Mouse (Mus musculus) layer of hippocampus, adult 9-10 months (tissue): ENCODE measurements around the gene Alg1.
A peak's percentile ranks its signal among the peaks of the same experiment; 100 is the strongest.
"Not testable (repeated sequence)": the region's sequence is repeated elsewhere in the genome, so short reads cannot be mapped to it uniquely, and the experiment has no call there.

Experiments
- DNase-seq: peaks from one replicate; pipeline ENCODE4 v3.0.0; 2022; ENCODE audit warnings: low spot score

Alg1 gene

GRCm38 (mm10) chr16:5233418-5234313 is at the start of gene Alg1:
Gene Alg1, plus strand, starts transcription at chr16:5233621.
- DNase-seq = peak; percentile 72

GRCm38 (mm10) chr16:5184101-5184500 is 49.3 kb upstream of the Alg1 start:
- no peak for DNase-seq

DNA sequence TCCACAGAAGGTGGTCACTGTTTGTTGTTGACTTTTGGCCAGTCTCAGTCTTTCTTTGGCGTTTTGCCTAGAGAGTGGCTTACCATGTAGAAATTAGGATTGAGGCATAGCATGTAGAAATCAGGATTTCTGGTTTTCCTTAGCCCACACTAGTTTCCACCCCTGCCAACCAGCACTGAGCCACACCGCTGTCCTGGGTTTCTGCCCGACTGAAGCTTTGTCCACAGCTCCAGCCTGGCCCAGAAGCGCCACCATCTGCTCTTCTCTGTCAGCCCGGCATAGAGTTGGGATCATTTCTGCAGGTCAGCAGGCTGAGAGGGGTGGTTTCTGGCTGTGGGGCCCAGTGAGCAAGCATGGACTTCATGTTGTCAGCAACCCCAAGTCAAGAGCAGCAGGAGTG is 48.5 kb upstream of the Alg1 start:
- no peak for DNase-seq

- no peak for DNase-seq
Observed at GRCm38 (mm10) chr16:5185691-5186090, 47.7 kb upstream of the Alg1 start.

GRCm38 (mm10) chr16:5186234-5186633 is 47.2 kb upstream of the Alg1 start:
- no peak for DNase-seq

DNA sequence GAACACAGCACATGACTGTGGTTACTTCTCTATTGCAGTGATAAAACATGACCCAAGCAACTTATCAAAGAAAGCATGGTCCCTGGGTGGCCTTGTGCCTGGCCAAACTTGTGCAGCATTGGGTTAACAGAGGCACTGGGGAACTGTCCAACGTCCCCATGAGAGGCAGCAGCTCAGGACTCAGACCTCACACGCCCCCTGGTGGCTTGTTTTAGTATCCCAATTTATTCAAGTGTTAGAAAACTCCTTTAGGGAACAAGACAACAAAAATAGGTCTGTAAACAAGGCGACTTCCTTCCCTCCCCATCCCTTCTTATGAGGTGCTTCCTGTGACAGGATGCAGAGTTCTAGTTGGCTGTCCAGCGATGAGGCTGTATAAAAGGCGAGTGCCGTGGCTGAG is 38.3 kb upstream of the Alg1 start:
- DNase-seq = no peak

DNA sequence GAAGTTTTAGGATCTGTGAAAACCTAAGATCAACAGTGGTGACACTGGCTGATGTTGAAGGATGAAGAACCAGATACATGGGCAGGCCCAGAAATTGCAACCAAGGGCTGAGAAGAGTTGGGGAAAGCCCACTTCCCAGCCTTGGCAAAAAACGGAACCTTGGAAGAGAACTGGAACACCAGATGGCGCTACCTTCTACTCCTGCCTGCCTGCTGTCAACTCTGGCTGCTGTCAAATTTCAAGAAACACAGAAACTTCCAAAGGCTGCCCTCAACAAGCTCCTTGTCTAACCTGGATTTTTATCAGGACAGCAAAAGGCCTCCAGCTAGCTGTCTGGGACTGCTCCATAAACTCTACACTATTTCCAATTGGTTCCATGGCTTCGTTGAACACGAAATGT is 30.7 kb upstream of the Alg1 start:
- DNase-seq = peak; percentile 50

GRCm38 (mm10) chr16:5203200-5203599 is 30.2 kb upstream of the Alg1 start:
- no peak for DNase-seq

- DNase-seq = peak; percentile 67
Observed at GRCm38 (mm10) chr16:5203668-5204433, 29.6 kb upstream of the Alg1 start, which contains the start of gene Nagpa. Gene Nagpa, minus strand, starts transcription at chr16:5204012.

DNA sequence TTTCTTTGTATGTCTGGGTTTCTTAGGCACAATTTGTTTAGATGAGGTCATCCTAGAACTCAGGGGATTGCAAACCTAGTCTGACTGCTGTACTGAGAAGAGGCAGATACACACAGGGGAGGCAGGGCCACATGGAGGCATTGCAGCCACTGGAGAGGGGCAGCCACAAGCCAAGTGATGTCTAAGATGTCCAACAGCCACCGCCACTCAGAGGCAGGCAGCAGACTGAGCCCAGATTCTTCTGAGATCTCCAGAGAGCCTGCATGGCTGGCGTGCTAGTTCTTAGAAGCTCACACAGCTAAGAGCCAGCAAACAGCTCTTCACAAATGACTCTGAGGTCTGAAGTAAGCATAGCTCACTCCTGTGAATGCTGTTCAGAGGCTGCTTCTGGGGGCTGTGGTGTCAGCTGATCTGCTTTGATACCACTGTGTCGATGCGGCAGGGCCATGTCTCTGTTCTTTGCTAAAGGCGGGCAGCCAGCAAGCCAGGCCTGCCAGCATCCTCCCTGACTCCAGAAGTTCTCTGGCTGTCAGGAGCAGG is 27.9 kb upstream of the Alg1 start:
- no peak for DNase-seq

DNA sequence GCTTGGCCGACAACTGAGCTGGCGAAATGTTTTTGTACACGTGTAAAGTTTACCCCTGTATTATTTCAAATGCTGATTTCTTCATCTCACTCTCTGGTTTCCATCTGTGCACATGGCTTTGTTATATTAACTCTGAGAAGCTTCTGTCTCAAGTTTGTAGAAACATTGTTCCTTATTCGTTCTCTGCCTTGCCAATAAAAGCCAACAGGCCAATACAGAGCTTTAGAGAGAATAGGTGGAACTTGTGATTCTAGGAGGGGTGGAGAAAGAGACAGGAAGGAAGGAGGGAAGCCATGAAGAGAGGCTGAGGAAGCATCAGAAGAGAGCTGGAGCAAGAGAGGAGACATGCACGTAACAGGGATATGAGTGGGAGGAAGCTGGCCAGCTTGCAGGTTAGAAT is 27.4 kb upstream of the Alg1 start:
- peak; percentile 38 for DNase-seq

DNA sequence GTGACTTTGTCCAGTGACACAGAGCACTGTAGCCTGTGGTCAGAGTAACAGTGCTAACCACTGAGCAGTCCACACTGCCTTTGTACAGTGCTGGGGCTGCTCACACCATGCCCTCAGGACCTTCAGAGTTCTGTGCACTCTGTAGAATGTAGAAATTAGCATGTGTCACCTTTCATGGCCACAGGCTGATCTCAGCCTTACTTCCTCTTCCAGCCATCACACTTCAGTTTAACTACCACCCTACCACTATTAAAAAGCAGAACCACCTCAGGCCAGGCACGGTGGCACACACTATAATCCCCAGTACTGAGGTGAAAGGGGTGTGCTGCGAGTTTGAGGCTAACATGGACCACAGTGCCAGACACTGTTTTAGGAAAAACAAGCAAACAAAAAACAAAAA is 23.1 kb upstream of the Alg1 start:
- no peak for DNase-seq

- DNase-seq = no peak
Observed at GRCm38 (mm10) chr16:5212150-5212549, 21.3 kb upstream of the Alg1 start.

GRCm38 (mm10) chr16:5214126-5214525 is 19.3 kb upstream of the Alg1 start:
- DNase-seq = no peak

DNA sequence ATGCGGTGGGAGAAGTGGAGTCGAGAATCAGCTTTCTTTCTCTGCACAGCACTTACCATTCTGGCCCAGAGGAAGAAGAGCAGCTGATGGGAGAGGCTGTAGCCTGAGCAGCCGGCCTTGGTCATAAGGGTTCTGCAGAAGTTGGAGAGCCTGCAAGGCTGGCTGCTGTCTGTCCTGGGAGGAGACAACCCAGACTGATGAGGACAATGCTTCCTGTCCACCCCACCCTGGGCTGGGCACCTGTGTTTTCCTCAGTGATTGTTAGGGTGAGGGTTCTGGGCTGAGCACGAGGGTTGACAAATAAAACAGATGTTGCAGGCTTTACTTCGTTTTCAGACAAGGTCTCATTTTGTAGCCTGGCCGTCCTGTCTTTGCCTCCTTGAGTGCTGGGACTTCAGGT is 16.7 kb upstream of the Alg1 start:
- no peak for DNase-seq

GRCm38 (mm10) chr16:5217341-5218133 is 15.9 kb upstream of the Alg1 start:
- no peak for DNase-seq

GRCm38 (mm10) chr16:5221403-5221802 is 12.0 kb upstream of the Alg1 start:
- DNase-seq = no peak

GRCm38 (mm10) chr16:5222140-5222539 is 11.3 kb upstream of the Alg1 start, which contains the start of gene AU021092:
Gene AU021092, minus strand, starts transcription at chr16:5222299.
- no peak for DNase-seq

- DNase-seq = not testable (repeated sequence)
Observed at GRCm38 (mm10) chr16:5226534-5226933, 6.9 kb upstream of the Alg1 start.

GRCm38 (mm10) chr16:5227501-5227900 is 5.9 kb upstream of the Alg1 start:
- DNase-seq = not testable (repeated sequence)

GRCm38 (mm10) chr16:5228103-5228502 is 5.3 kb upstream of the Alg1 start:
- not testable (repeated sequence) for DNase-seq

DNA sequence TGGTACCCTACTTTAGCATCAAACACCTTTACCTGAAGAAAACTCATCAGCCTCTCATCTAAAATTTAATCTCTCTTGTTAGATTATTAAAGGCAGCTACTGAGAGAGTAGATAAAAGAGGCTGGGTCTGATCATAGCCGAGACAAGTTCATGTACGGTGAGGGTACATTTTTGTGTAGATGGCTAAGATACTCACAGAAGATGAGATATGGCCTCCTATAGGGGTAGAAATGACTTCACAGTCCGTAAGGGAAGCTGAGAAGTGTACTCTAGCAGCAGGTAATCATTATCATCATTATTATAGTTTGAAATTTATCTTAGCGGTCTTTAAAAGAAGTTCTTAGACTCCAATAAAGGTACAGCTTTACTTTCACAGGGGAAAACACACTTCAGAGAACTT is 439 bp upstream of the Alg1 start:
- DNase-seq = no peak
